Mouse (Mus musculus): Measurements from ENCODE around the gene Dcp1b. TPM values are rescaled to one million over a fixed set of nuclear protein-coding genes. Genes with fewer than 3 reads are reported as not detected.

Gene Dcp1b
- polyA plus RNA-seq (2016; fragmentation: Nextera tagmentation; extraction: Ambion mirVana): 4.2 and 4.8 TPM in 2 replicates

- Histone ChIP-seq H3K4me1 (peaks cover 19% of the 10 kb centered on the region), H3K4me3 (peak within 1 kb of the TSS; percentile 85), H3K9me3 (replicated peaks) (no peaks in the 10 kb centered on the region), H3K4me2 (peak within 1 kb of the TSS; percentile 73), H3K9ac (peak within 1 kb of the TSS; percentile 83), H3K27ac (peak within 1 kb of the TSS; percentile 87), H3K36me3 (no peaks in the 10 kb centered on the region), H3K27me3 (replicated peaks) (no peaks in the 10 kb centered on the region)
- WGBS (ENCODE audit: insufficient replicate concordance): 1% methylated on average over 65 of the region's 65 CpGs
- peak; percentile 95 for ATAC-seq
Observed at GRCm38 (mm10) chr6:119175078-119175853, at the start of gene Dcp1b. TSS of gene Dcp1b (plus strand) at chr6:119175253.

DNA sequence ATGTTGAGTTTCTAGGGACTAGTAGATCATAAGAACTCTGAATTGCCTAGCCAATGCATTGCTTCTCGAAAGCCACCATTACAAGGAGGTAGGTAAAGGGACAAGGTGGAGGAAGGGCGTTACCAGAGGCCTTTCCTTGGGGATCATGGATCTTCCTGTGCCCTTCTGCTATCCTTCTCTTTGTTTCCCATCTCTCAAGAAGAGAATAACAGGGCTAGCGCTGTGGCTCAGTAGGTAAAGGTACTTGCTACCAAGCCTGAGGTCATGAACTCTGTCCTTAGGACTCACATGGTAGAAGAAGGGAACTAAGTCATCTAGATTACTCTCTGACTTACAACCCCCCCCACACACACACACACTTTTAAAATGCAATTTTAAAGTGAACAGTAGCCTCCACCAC lies 48.1 kb upstream of the Dcp1b start:
- Histone ChIP-seq H3K4me2 (no peak overlapping the region), H3K4me3 (no peak overlapping the region), H3K9ac (no peak overlapping the region), H3K36me3 (no peaks in the 10 kb centered on the region), H3K27ac (no peak overlapping the region), H3K4me1 (no peaks in the 10 kb centered on the region), H3K9me3 (replicated peaks) (no peaks in the 10 kb centered on the region), H3K27me3 (replicated peaks) (peaks cover 4% of the 10 kb centered on the region; the same call in 1 of the 2 replicates)
- WGBS (ENCODE audit: insufficient replicate concordance): 55% methylated on average over 3 of the region's 3 CpGs
- no peak for ATAC-seq

DNA sequence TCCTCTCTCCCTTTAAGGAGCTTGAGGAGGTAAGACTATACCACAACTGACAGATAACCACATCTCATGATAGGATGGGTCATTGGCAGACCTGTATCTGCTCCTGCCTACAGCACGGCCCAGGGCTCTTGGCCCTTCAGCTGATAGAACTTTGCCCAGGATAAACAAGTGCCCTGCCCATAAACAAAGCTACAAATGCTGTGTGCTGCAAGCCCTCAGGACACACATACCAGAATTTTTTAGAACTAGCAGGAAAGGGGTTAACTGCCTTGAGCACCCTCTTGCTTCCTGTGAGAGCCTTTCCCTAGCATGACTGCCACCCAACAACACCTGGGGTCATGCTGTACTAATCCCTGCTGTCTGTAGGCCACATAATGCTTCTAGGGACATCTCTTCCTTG lies 47.0 kb upstream of the Dcp1b start:
- Histone ChIP-seq H3K4me2 (no peak overlapping the region), H3K9ac (no peak overlapping the region), H3K4me1 (no peaks in the 10 kb centered on the region), H3K4me3 (no peak overlapping the region), H3K27me3 (replicated peaks) (peaks cover 4% of the 10 kb centered on the region; the same call in 1 of the 2 replicates), H3K27ac (no peak overlapping the region), H3K9me3 (replicated peaks) (no peaks in the 10 kb centered on the region), H3K36me3 (no peaks in the 10 kb centered on the region)
- no peak for ATAC-seq
- 52% methylated on average over 1 of the region's 1 CpGs for WGBS (ENCODE audit: insufficient replicate concordance)

DNA sequence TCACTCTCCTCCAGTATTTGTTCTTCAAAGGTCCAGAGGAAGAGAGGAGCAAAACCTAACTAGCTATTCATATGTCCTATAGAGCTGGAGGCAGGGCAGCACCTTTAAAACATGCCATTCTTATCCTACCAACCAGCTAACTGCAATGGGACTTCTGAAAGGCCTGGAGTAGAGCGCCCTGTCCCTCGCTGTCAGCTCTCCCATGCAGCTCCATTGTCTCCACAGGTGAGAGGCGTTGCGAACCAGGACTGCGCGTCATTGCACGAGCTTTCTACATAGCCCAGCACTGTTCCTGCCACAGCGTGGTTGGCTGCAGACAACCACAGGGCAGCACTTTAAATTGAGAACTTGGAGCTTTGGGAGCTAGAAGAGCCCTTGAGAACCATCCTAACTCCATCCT lies 46.5 kb upstream of the Dcp1b start:
- no peaks in the 10 kb centered on the region for H3K4me1 ChIP-seq
- no peak overlapping the region for H3K27ac ChIP-seq
- no peaks in the 10 kb centered on the region for H3K36me3 ChIP-seq
- WGBS (ENCODE audit: insufficient replicate concordance): 79% methylated on average over 8 of the region's 8 CpGs
- H3K4me2 ChIP-seq: no peak overlapping the region
- H3K4me3 ChIP-seq: no peak overlapping the region
- H3K9ac ChIP-seq: no peak overlapping the region
- peaks cover 4% of the 10 kb centered on the region; the same call in 1 of the 2 replicates for H3K27me3 ChIP-seq (replicated peaks)
- no peak for ATAC-seq
- H3K9me3 ChIP-seq (replicated peaks): no peaks in the 10 kb centered on the region

- no peak for ATAC-seq
- 49% methylated on average over 5 of the region's 5 CpGs for WGBS (ENCODE audit: insufficient replicate concordance)
- H3K4me2 ChIP-seq: no peak overlapping the region
- no peaks in the 10 kb centered on the region for H3K4me1 ChIP-seq
- H3K4me3 ChIP-seq: no peak overlapping the region
- no peaks in the 10 kb centered on the region for H3K9me3 ChIP-seq (replicated peaks)
- H3K9ac ChIP-seq: no peak overlapping the region
- no peak overlapping the region for H3K27ac ChIP-seq
- peaks cover 4% of the 10 kb centered on the region; the same call in 1 of the 2 replicates for H3K27me3 ChIP-seq (replicated peaks)
- no peaks in the 10 kb centered on the region for H3K36me3 ChIP-seq
Observed at GRCm38 (mm10) chr6:119129664-119130063, 45.4 kb upstream of the Dcp1b start.

- no peak for ATAC-seq
- WGBS (ENCODE audit: insufficient replicate concordance): 68% methylated on average over 8 of the region's 8 CpGs
- no peak overlapping the region for H3K27ac ChIP-seq
Observed at GRCm38 (mm10) chr6:119132111-119132735, 42.8 kb upstream of the Dcp1b start.

DNA sequence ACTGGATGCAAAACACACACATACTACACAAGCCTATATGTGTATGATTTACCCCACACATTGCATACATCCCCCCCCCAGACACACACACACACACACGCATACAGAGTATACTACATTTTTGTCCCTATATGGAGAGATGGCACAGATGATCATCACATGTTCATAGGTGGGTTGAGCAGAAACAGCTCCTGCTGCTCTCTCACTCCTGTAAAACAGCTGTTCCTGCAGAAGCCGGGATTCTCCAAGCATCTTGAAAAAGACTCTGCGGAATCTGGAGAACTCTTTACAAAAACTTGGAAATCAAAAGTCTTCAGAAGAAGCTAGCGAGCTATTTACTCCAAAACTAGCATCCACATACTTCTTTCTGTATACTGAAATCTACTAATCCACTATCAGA lies 42.2 kb upstream of the Dcp1b start:
- no peaks in the 10 kb centered on the region for H3K36me3 ChIP-seq
- H3K27me3 ChIP-seq (replicated peaks): no peaks in the 10 kb centered on the region; the same call in 1 of the 2 replicates
- H3K4me1 ChIP-seq: no peaks in the 10 kb centered on the region
- ATAC-seq: no peak
- no peaks in the 10 kb centered on the region for H3K9me3 ChIP-seq (replicated peaks)
- no peak overlapping the region for H3K27ac ChIP-seq
- H3K4me2 ChIP-seq: no peak overlapping the region
- 75% methylated on average over 4 of the region's 4 CpGs for WGBS (ENCODE audit: insufficient replicate concordance)
- no peak overlapping the region for H3K9ac ChIP-seq
- no peak overlapping the region for H3K4me3 ChIP-seq

More at GRCm38 (mm10) chr6:119132111-119132735, 42.8 kb upstream of the Dcp1b start:
- Histone ChIP-seq H3K4me3 (no peak overlapping the region), H3K4me2 (no peak overlapping the region), H3K9me3 (replicated peaks) (no peaks in the 10 kb centered on the region), H3K27me3 (replicated peaks) (no peaks in the 10 kb centered on the region; the same call in 1 of the 2 replicates), H3K36me3 (no peaks in the 10 kb centered on the region), H3K4me1 (no peaks in the 10 kb centered on the region), H3K9ac (no peak overlapping the region)

GRCm38 (mm10) chr6:119137768-119138167 lies 37.3 kb upstream of the Dcp1b start:
- H3K27me3 ChIP-seq (replicated peaks): no peaks in the 10 kb centered on the region; the same call in 1 of the 2 replicates
- 0 out of 2 replicates have a peak, but pooled peaks cover 4% of the 10 kb centered on the region for H3K4me1 ChIP-seq
- no peak overlapping the region for H3K4me3 ChIP-seq
- ATAC-seq: no peak
- no peak overlapping the region for H3K4me2 ChIP-seq
- no peaks in the 10 kb centered on the region for H3K36me3 ChIP-seq
- no peak overlapping the region for H3K9ac ChIP-seq
- H3K9me3 ChIP-seq (replicated peaks): no peaks in the 10 kb centered on the region
- 72% methylated on average over 10 of the region's 10 CpGs for WGBS (ENCODE audit: insufficient replicate concordance)
- no peak overlapping the region for H3K27ac ChIP-seq

- peak; percentile 55; the same call in 1 of the 2 replicates for ATAC-seq
- H3K4me2 ChIP-seq: no peak overlapping the region; the same call in 1 of the 2 replicates
- H3K27ac ChIP-seq: no peak overlapping the region
- no peak overlapping the region for H3K4me3 ChIP-seq
- WGBS (ENCODE audit: insufficient replicate concordance): 47% methylated on average over 7 of the region's 7 CpGs
- H3K9me3 ChIP-seq (replicated peaks): no peaks in the 10 kb centered on the region
- no peaks in the 10 kb centered on the region; the same call in 1 of the 2 replicates for H3K27me3 ChIP-seq (replicated peaks)
- H3K9ac ChIP-seq: no peak overlapping the region
- H3K36me3 ChIP-seq: no peaks in the 10 kb centered on the region
- 0 out of 2 replicates have a peak, but pooled peaks cover 4% of the 10 kb centered on the region for H3K4me1 ChIP-seq
Observed at GRCm38 (mm10) chr6:119139561-119139960, 35.5 kb upstream of the Dcp1b start.

- H3K9ac ChIP-seq: no peak overlapping the region
Observed at GRCm38 (mm10) chr6:119145109-119145508, 29.9 kb upstream of the Dcp1b start.

GRCm38 (mm10) chr6:119165677-119166076 lies 9.4 kb upstream of the Dcp1b start:
- Histone ChIP-seq H3K9me3 (replicated peaks) (no peaks in the 10 kb centered on the region), H3K27me3 (replicated peaks) (no peaks in the 10 kb centered on the region), H3K4me3 (no peak overlapping the region), H3K4me2 (no peak overlapping the region), H3K27ac (no peak overlapping the region), H3K4me1 (no peaks in the 10 kb centered on the region), H3K36me3 (no peaks in the 10 kb centered on the region), H3K9ac (no peak overlapping the region)
- no peak for ATAC-seq

More at GRCm38 (mm10) chr6:119145109-119145508, 29.9 kb upstream of the Dcp1b start:
- Histone ChIP-seq H3K36me3 (no peaks in the 10 kb centered on the region), H3K27ac (no peak overlapping the region), H3K4me2 (no peak overlapping the region), H3K27me3 (replicated peaks) (peaks cover 9% of the 10 kb centered on the region), H3K9me3 (replicated peaks) (no peaks in the 10 kb centered on the region), H3K4me3 (no peak overlapping the region), H3K4me1 (no peaks in the 10 kb centered on the region)
- no peak for ATAC-seq
- 31% methylated on average over 4 of the region's 4 CpGs for WGBS (ENCODE audit: insufficient replicate concordance)
